Comparison of ENCODE assay signal across 9 mouse cellular contexts in genomic region chr4:135853987-135854546, GRCm38 (mm10). TPM values are rescaled to one million over a fixed set of nuclear protein-coding genes. Genes with fewer than 3 reads are reported as not detected.
A peak's percentile ranks its signal among the peaks of the same experiment; 100 is the strongest.
DNase-seq lines count a peak whose midpoint lies in the region; ATAC-seq lines count a peak whose summit lies in the region.
"Had no signal": no experiment of that assay in that cellular context is flagged by ENCODE, and none has a peak within 500 bp of the region (broad histone marks: within the 10 kb centered on the region; RNA-seq: fewer than 3 reads in every experiment).

No protein-coding gene starts in this region.

- H3K27me3 ChIP-seq in heart, embryonic 10.5 days (ENCODE audit: insufficient read depth, poor library complexity, severe bottlenecking): no peaks in the 10 kb centered on the region
- H3K27me3 ChIP-seq in midbrain, embryonic 12.5 days: no peaks in the 10 kb centered on the region
- no peaks in the 10 kb centered on the region for H3K27me3 ChIP-seq in midbrain, embryonic 14.5 days (ENCODE audit: control insufficient read depth, insufficient read depth, low read length)
- H3K27me3 ChIP-seq in neural tube, embryonic 15.5 days (replicated peaks): no peaks in the 10 kb centered on the region

- ATAC-seq in midbrain, embryonic 12.5 days (ENCODE audit: low FRiP score, low read depth): no peak
- no peak for ATAC-seq in midbrain, embryonic 14.5 days (ENCODE audit: low FRiP score, low TSS enrichment)
- no peak for ATAC-seq in neural tube, embryonic 15.5 days (ENCODE audit: low FRiP score)

- WGBS in heart, embryonic 10.5 days: 92% methylated on average over 14 of the region's 14 CpGs
- 90% methylated on average over 14 of the region's 14 CpGs for WGBS in midbrain, embryonic 12.5 days
- WGBS in midbrain, embryonic 14.5 days: 88% methylated on average over 14 of the region's 14 CpGs
- 93% methylated on average over 14 of the region's 14 CpGs for WGBS in neural tube, embryonic 15.5 days

- H3K4me2 ChIP-seq in midbrain, embryonic 12.5 days (replicated peaks): no peak overlapping the region
- H3K4me2 ChIP-seq in midbrain, embryonic 14.5 days (ENCODE audit: low read length): no peak overlapping the region
- H3K4me2 ChIP-seq in neural tube, embryonic 15.5 days: no peak overlapping the region

- no peaks in the 10 kb centered on the region for H3K9me3 ChIP-seq in heart, embryonic 10.5 days
- no peaks in the 10 kb centered on the region for H3K9me3 ChIP-seq in midbrain, embryonic 12.5 days
- H3K9me3 ChIP-seq in midbrain, embryonic 14.5 days (ENCODE audit: control insufficient read depth, low read length): no peaks in the 10 kb centered on the region
- H3K9me3 ChIP-seq in neural tube, embryonic 15.5 days (replicated peaks): no peaks in the 10 kb centered on the region

- no peak for DNase-seq in heart, embryonic 10.5 days (ENCODE audit: low spot score)
- no peak for DNase-seq in heart, postnatal 36 days
- no peak for DNase-seq in midbrain, embryonic 14.5 days
- DNase-seq in layer of hippocampus, adult 9-11 months: peak; percentile 74
- no peak for DNase-seq in gastrocnemius, adult 18-20 months (ENCODE audit: low spot score)
- DNase-seq in spleen, postnatal 14 days (ENCODE audit: low spot score in 2 of 2): no peak

- H3K27ac ChIP-seq in heart, embryonic 10.5 days: 0 out of 2 replicates have a peak overlapping the region, but pooled peaks have one; percentile 99
- 0 out of 2 replicates have a peak overlapping the region, but pooled peaks have one; percentile 99 for H3K27ac ChIP-seq in midbrain, embryonic 12.5 days (replicated peaks)
- H3K27ac ChIP-seq in midbrain, embryonic 14.5 days (replicated peaks; ENCODE audit: low read depth, low read length): no peak overlapping the region
- peak overlapping the region; percentile 98 for H3K27ac ChIP-seq in neural tube, embryonic 15.5 days (replicated peaks)

- no peak overlapping the region for H3K9ac ChIP-seq in midbrain, embryonic 12.5 days (replicated peaks)
- no peak overlapping the region for H3K9ac ChIP-seq in midbrain, embryonic 14.5 days (replicated peaks; ENCODE audit: low read length)
- H3K9ac ChIP-seq in neural tube, embryonic 15.5 days (replicated peaks): no peak overlapping the region

- H3K36me3 ChIP-seq in heart, embryonic 10.5 days: 0 out of 2 replicates have a peak, but pooled peaks cover 3% of the 10 kb centered on the region
- H3K36me3 ChIP-seq in midbrain, embryonic 12.5 days: no peaks in the 10 kb centered on the region
- no peaks in the 10 kb centered on the region for H3K36me3 ChIP-seq in midbrain, embryonic 14.5 days (ENCODE audit: control insufficient read depth, insufficient read depth, low read length)
- no peaks in the 10 kb centered on the region for H3K36me3 ChIP-seq in neural tube, embryonic 15.5 days

- intact Hi-C loops in heart, postnatal 36 days (cut with DNase I): loop anchor here (2.0 kb wide), 1 partner anchor 25 kb away; no protein-coding TSS in a partner anchor

- no peak overlapping the region for H3K4me3 ChIP-seq in heart, embryonic 10.5 days
- no peak overlapping the region for H3K4me3 ChIP-seq in midbrain, embryonic 12.5 days
- H3K4me3 ChIP-seq in midbrain, embryonic 14.5 days (replicated peaks; ENCODE audit: low read depth, low read length): no peak overlapping the region
- no peak overlapping the region for H3K4me3 ChIP-seq in neural tube, embryonic 15.5 days (replicated peaks)

- peaks cover 29% of the 10 kb centered on the region for H3K4me1 ChIP-seq in heart, embryonic 10.5 days
- H3K4me1 ChIP-seq in midbrain, embryonic 12.5 days: peaks cover 41% of the 10 kb centered on the region
- H3K4me1 ChIP-seq in midbrain, embryonic 14.5 days (ENCODE audit: control insufficient read depth, insufficient read depth, low read length): peaks cover 30% of the 10 kb centered on the region
- peaks cover 44% of the 10 kb centered on the region for H3K4me1 ChIP-seq in neural tube, embryonic 15.5 days

RNA-seq across cellular contexts. Expression of gene Srsf10, which starts 1.5 kb away (rescaled TPM):
- 188 and 227 TPM in 2 replicates for polyA plus RNA-seq in heart, embryonic 10.5 days (2016; fragmentation: Nextera tagmentation; extraction: Ambion mirVana)
- 10 to 100 TPM; 37.1 to 45.6 TPM for total RNA-seq in heart, postnatal 36 days (2021)
- 351 and 371 TPM in 2 replicates for polyA plus RNA-seq in midbrain, embryonic 12.5 days (2016; fragmentation: Nextera tagmentation; extraction: Ambion mirVana)
- polyA plus RNA-seq in midbrain, embryonic 14.5 days (2014; fragmentation: Nextera tagmentation; extraction: Ambion mirVana): 247 and 266 TPM in 2 replicates
- 157 and 178 TPM in 2 replicates for polyA plus RNA-seq in neural tube, embryonic 15.5 days (2015; fragmentation: Nextera tagmentation; extraction: Ambion mirVana)
- total RNA-seq in gastrocnemius, adult 18-20 months (2021): 10 to 100 TPM; 25.6 to 27.0 TPM

RNA-seq across cellular contexts. Expression of gene Pnrc2, which starts 19.6 kb away (rescaled TPM):
- polyA plus RNA-seq in heart, embryonic 10.5 days (2016; fragmentation: Nextera tagmentation; extraction: Ambion mirVana): 121 and 150 TPM in 2 replicates
- total RNA-seq in heart, postnatal 36 days (2021): 10 to 100 TPM; 59.2 to 63.5 TPM
- polyA plus RNA-seq in midbrain, embryonic 12.5 days (2016; fragmentation: Nextera tagmentation; extraction: Ambion mirVana): 189 and 199 TPM in 2 replicates
- polyA plus RNA-seq in midbrain, embryonic 14.5 days (2014; fragmentation: Nextera tagmentation; extraction: Ambion mirVana): 90.8 and 122 TPM in 2 replicates
- polyA plus RNA-seq in neural tube, embryonic 15.5 days (2015; fragmentation: Nextera tagmentation; extraction: Ambion mirVana): 82.1 and 114 TPM in 2 replicates
- 10 to 100 TPM; 39.8 to 42.2 TPM for total RNA-seq in gastrocnemius, adult 18-20 months (2021)

RNA-seq across cellular contexts. Expression of gene Cnr2, which starts 41.1 kb away (rescaled TPM):
- 0.60 and 1.4 TPM in 2 replicates for polyA plus RNA-seq in heart, embryonic 10.5 days (2016; fragmentation: Nextera tagmentation; extraction: Ambion mirVana)
- under 1 TPM; 0.49 to 0.50 TPM for total RNA-seq in heart, postnatal 36 days (2021)
- 0.13 and 0.27 TPM in 2 replicates for polyA plus RNA-seq in midbrain, embryonic 12.5 days (2016; fragmentation: Nextera tagmentation; extraction: Ambion mirVana)
- 0.17 TPM in 1 of 2 replicates, not detected in the other for polyA plus RNA-seq in midbrain, embryonic 14.5 days (2014; fragmentation: Nextera tagmentation; extraction: Ambion mirVana)
- 0.10 and 0.50 TPM in 2 replicates for polyA plus RNA-seq in neural tube, embryonic 15.5 days (2015; fragmentation: Nextera tagmentation; extraction: Ambion mirVana)
- total RNA-seq in gastrocnemius, adult 18-20 months (2021): under 1 TPM in 1 of 2 experiments, not detected in 1; 0.12 TPM
- polyA plus RNA-seq: C2C12 had no signal
